Mouse (Mus musculus) liver, embryonic 11.5 days (tissue): ENCODE data around the gene Olfr574. TPM values are rescaled to one million over a fixed set of nuclear protein-coding genes. Genes with fewer than 3 reads are reported as not detected.
A peak's percentile ranks its signal among the peaks of the same experiment; 100 is the strongest.

Source experiments
- ATAC-seq: fragments of 200-750 bp; cut with Nextera tagmentation; replicated peaks from 2 replicates; pipeline ENCODE4 v1.8.0; 2017; ENCODE audit warnings: moderate number of reproducible peaks, mild to moderate bottlenecking, moderate TSS enrichment, moderate library complexity; ENCODE audit not compliant: low FRiP score
- DNase-seq: peaks from one replicate; pipeline ENCODE4 v3.0.0-alpha.2; 2017; ENCODE audit warnings: low spot score
- H3K27ac ChIP-seq: fragments of 300-500 bp; sonication (generic); 2 replicates; pipeline ENCODE4 v1.5.1; 2014; ENCODE audit warnings: mild to moderate bottlenecking, low read depth, low read length, control low read depth
- H3K27me3 ChIP-seq: fragments of 300-500 bp; sonication (generic); replicated peaks from 2 replicates; pipeline ENCODE4 v1.6.1; 2014; ENCODE audit warnings: low read length, mixed read lengths; ENCODE audit not compliant: control insufficient read depth, insufficient read depth
- H3K36me3 ChIP-seq: fragments of 300-500 bp; sonication (generic); 2 replicates; pipeline ENCODE4 v1.6.1; 2014; ENCODE audit warnings: mild to moderate bottlenecking, low read length, moderate library complexity, mixed read lengths; ENCODE audit not compliant: control insufficient read depth, insufficient read depth
- H3K4me1 ChIP-seq: fragments of 300-500 bp; sonication (generic); replicated peaks from 2 replicates; pipeline ENCODE4 v1.6.1; 2014; ENCODE audit warnings: low read length, mixed read lengths; ENCODE audit not compliant: control insufficient read depth, insufficient read depth
- H3K4me2 ChIP-seq: fragments of 300-500 bp; sonication (generic); 2 replicates; pipeline ENCODE4 v1.6.1; 2014; ENCODE audit warnings: mild to moderate bottlenecking, control low read depth, moderate library complexity
- H3K4me3 ChIP-seq: fragments of 300-500 bp; sonication (generic); 2 replicates; pipeline ENCODE4 v1.5.1; 2014; ENCODE audit warnings: low read depth, low read length, control low read depth
- H3K9ac ChIP-seq: fragments of 300-500 bp; sonication (generic); 2 replicates; pipeline ENCODE4 v1.6.1; 2014; ENCODE audit warnings: low read depth, low read length, control low read depth
- H3K9me3 ChIP-seq: fragments of 300-500 bp; sonication (generic); 2 replicates; pipeline ENCODE4 v1.6.1; 2016; ENCODE audit warnings: low read length, inconsistent platforms, mixed read lengths; ENCODE audit not compliant: control insufficient read depth
- WGBS: fragments of 180-500 bp; shearing (Covaris S2); extraction: QIAGEN DNeasy Blood & Tissue Kit; methylation state at CpG from one replicate; pipeline ENCODE4 v1.1.7; 2014; 5-methylcytosine and 5-hydroxymethylcytosine counted together
- polyA plus RNA-seq: library from polyadenylated mRNA; unstranded; fragments of >200 nt; fragmentation: Nextera tagmentation; extraction: Ambion mirVana; gene quantifications from 2 replicates; pipeline ENCODE4 v1.2.1, GENCODE M21; 2014

The Olfr574 gene
- polyA plus RNA-seq, 1 experiment from 2014 or later = not detected

GRCm38 (mm10) chr7:102950732-102951131 is 2.5 kb downstream of the Olfr574 start:
- no peak overlapping the region for H3K4me2 ChIP-seq
- H3K9me3 ChIP-seq = no peaks in the 10 kb centered on the region
- no peaks in the 10 kb centered on the region for H3K27me3 ChIP-seq
- H3K36me3 ChIP-seq = no peaks in the 10 kb centered on the region
- no peaks in the 10 kb centered on the region for H3K4me1 ChIP-seq
- no peak overlapping the region for H3K4me3 ChIP-seq
- DNase-seq (no peak), ATAC-seq (no peak)
- no peak overlapping the region for H3K9ac ChIP-seq
- no peak overlapping the region for H3K27ac ChIP-seq
- 57% methylated on average over 1 of the region's 1 CpGs for WGBS

GRCm38 (mm10) chr7:102958137-102958536 is 9.9 kb downstream of the Olfr574 start:
- 56% methylated on average over 3 of the region's 3 CpGs for WGBS
- DNase-seq = no peak
- Histone ChIP-seq H3K4me2 (no peak overlapping the region), H3K36me3 (no peaks in the 10 kb centered on the region), H3K27me3 (no peaks in the 10 kb centered on the region), H3K9me3 (no peaks in the 10 kb centered on the region), H3K4me1 (no peaks in the 10 kb centered on the region), H3K9ac (no peak overlapping the region), H3K27ac (peak overlapping the region; percentile 43; the same call in 1 of the 2 replicates), H3K4me3 (no peak overlapping the region)
- no peak for ATAC-seq

- Histone ChIP-seq H3K9ac (no peak within 1 kb of the TSS), H3K4me2 (no peak within 1 kb of the TSS), H3K4me3 (no peak within 1 kb of the TSS), H3K4me1 (no peaks in the 10 kb centered on the region), H3K9me3 (no peaks in the 10 kb centered on the region), H3K27ac (peak within 1 kb of the TSS; percentile 43; the same call in 1 of the 2 replicates), H3K27me3 (no peaks in the 10 kb centered on the region), H3K36me3 (no peaks in the 10 kb centered on the region)
- 21% methylated on average over 1 of the region's 1 CpGs for WGBS
- peak; percentile 92 for ATAC-seq
- DNase-seq = no peak
Observed at GRCm38 (mm10) chr7:102958593-102958992, 10.3 kb downstream of the Olfr574 start, which contains the start of gene Olfr575. TSS of gene Olfr575 (minus strand) at chr7:102958775.

- no peaks in the 10 kb centered on the region for H3K36me3 ChIP-seq
- H3K4me1 ChIP-seq = no peaks in the 10 kb centered on the region
- ATAC-seq (no peak), DNase-seq (no peak)
- H3K27me3 ChIP-seq = no peaks in the 10 kb centered on the region
- WGBS = 22% methylated on average over 2 of the region's 2 CpGs
- H3K9ac ChIP-seq = no peak within 1 kb of the TSS
- H3K4me2 ChIP-seq = no peak within 1 kb of the TSS
- H3K27ac ChIP-seq = no peak within 1 kb of the TSS
- H3K9me3 ChIP-seq = no peaks in the 10 kb centered on the region
- no peak within 1 kb of the TSS for H3K4me3 ChIP-seq
Observed at GRCm38 (mm10) chr7:102962360-102962759, 14.1 kb downstream of the Olfr574 start, which contains the start of gene Olfr576. TSS of gene Olfr576 (plus strand) at chr7:102962660.

- WGBS = 46% methylated on average over 1 of the region's 1 CpGs
- DNase-seq (no peak), ATAC-seq (no peak)
- Histone ChIP-seq H3K27me3 (no peaks in the 10 kb centered on the region), H3K4me2 (no peak overlapping the region), H3K9ac (no peak overlapping the region), H3K4me1 (no peaks in the 10 kb centered on the region), H3K9me3 (no peaks in the 10 kb centered on the region), H3K36me3 (no peaks in the 10 kb centered on the region), H3K4me3 (no peak overlapping the region), H3K27ac (no peak overlapping the region)
Observed at GRCm38 (mm10) chr7:102974399-102974798, 26.1 kb downstream of the Olfr574 start.

GRCm38 (mm10) chr7:102975843-102976242 is 27.6 kb downstream of the Olfr574 start, which contains the start of gene Olfr577:
TSS of gene Olfr577 (minus strand) at chr7:102975943.
- no peak within 1 kb of the TSS for H3K27ac ChIP-seq
- DNase-seq (no peak), ATAC-seq (no peak)
- H3K4me3 ChIP-seq = no peak within 1 kb of the TSS
- H3K4me2 ChIP-seq = no peak within 1 kb of the TSS
- whole genome bisulfite sequencing = 67% methylated on average over 2 of the region's 2 CpGs
- H3K27me3 ChIP-seq = no peaks in the 10 kb centered on the region
- no peaks in the 10 kb centered on the region for H3K4me1 ChIP-seq
- H3K36me3 ChIP-seq = no peaks in the 10 kb centered on the region
- H3K9ac ChIP-seq = no peak within 1 kb of the TSS
- H3K9me3 ChIP-seq = no peaks in the 10 kb centered on the region

GRCm38 (mm10) chr7:102989224-102989623 is 41.0 kb downstream of the Olfr574 start, which contains the start of gene Olfr578:
TSS of gene Olfr578 (minus strand) at chr7:102989324.
- no peaks in the 10 kb centered on the region for H3K9me3 ChIP-seq
- H3K36me3 ChIP-seq = no peaks in the 10 kb centered on the region
- no peak within 1 kb of the TSS for H3K27ac ChIP-seq
- no peak within 1 kb of the TSS for H3K9ac ChIP-seq
- ATAC-seq (no peak), DNase-seq (no peak)
- no peaks in the 10 kb centered on the region for H3K4me1 ChIP-seq
- WGBS = 63% methylated on average over 3 of the region's 3 CpGs
- no peak within 1 kb of the TSS for H3K4me2 ChIP-seq
- H3K27me3 ChIP-seq = no peaks in the 10 kb centered on the region
- no peak within 1 kb of the TSS for H3K4me3 ChIP-seq

Other genes starting within 250 kb of the Olfr574 start
- gene Olfr558, start 246.3 kb upstream of the Olfr574 start, polyA plus RNA-seq = not detected in 2 replicates
- gene Olfr33, start 229.4 kb upstream of the Olfr574 start, polyA plus RNA-seq = not detected in 2 replicates
- not detected in 2 replicates for gene Olfr559, start 221.0 kb upstream of the Olfr574 start, polyA plus RNA-seq
- gene Olfr560, start 189.1 kb upstream of the Olfr574 start, polyA plus RNA-seq = not detected in 2 replicates
- gene Olfr78, start 189.0 kb upstream of the Olfr574 start, polyA plus RNA-seq = not detected in 2 replicates
- gene Olfr561, start 177.2 kb upstream of the Olfr574 start, polyA plus RNA-seq = not detected in 2 replicates
- gene Olfr564, start 145.0 kb upstream of the Olfr574 start, polyA plus RNA-seq = not detected in 2 replicates
- not detected in 2 replicates for gene Olfr566, start 89.7 kb upstream of the Olfr574 start, polyA plus RNA-seq
- gene Olfr568, start 71.3 kb upstream of the Olfr574 start, polyA plus RNA-seq = not detected in 2 replicates
- not detected in 2 replicates for gene Olfr569, start 57.6 kb upstream of the Olfr574 start, polyA plus RNA-seq
- gene Olfr570, start 53.9 kb upstream of the Olfr574 start, polyA plus RNA-seq = not detected in 2 replicates
- not detected in 2 replicates for gene Olfr571, start 30.9 kb upstream of the Olfr574 start, polyA plus RNA-seq
- gene Olfr572, start 24.1 kb upstream of the Olfr574 start, polyA plus RNA-seq = not detected in 2 replicates
- gene Olfr573-ps1, start 5.9 kb upstream of the Olfr574 start, polyA plus RNA-seq = not detected in 2 replicates
- gene Olfr575, start 10.3 kb downstream of the Olfr574 start, polyA plus RNA-seq = not detected in 2 replicates
- not detected in 2 replicates for gene Olfr576, start 14.2 kb downstream of the Olfr574 start, polyA plus RNA-seq
- not detected in 2 replicates for gene Olfr577, start 27.5 kb downstream of the Olfr574 start, polyA plus RNA-seq
- not detected in 2 replicates for gene Olfr578, start 40.9 kb downstream of the Olfr574 start, polyA plus RNA-seq
- gene Olfr582, start 89.6 kb downstream of the Olfr574 start, polyA plus RNA-seq = not detected in 2 replicates
- gene Olfr583, start 102.8 kb downstream of the Olfr574 start, polyA plus RNA-seq = not detected in 2 replicates
- not detected in 2 replicates for gene Olfr584, start 133.4 kb downstream of the Olfr574 start, polyA plus RNA-seq
- not detected in 2 replicates for gene Olfr585, start 149.3 kb downstream of the Olfr574 start, polyA plus RNA-seq
- gene Olfr586, start 177.2 kb downstream of the Olfr574 start, polyA plus RNA-seq = not detected in 2 replicates
- not detected in 2 replicates for gene Olfr588-ps1, start 192.4 kb downstream of the Olfr574 start, polyA plus RNA-seq
- not detected in 2 replicates for gene Olfr589, start 207.9 kb downstream of the Olfr574 start, polyA plus RNA-seq
- gene Olfr591, start 229.9 kb downstream of the Olfr574 start, polyA plus RNA-seq = not detected in 2 replicates
- gene Olfr592, start 236.3 kb downstream of the Olfr574 start, polyA plus RNA-seq = not detected in 2 replicates